Mouse (Mus musculus) heart, embryonic 11.5 days (tissue): ENCODE data around the gene Afg3l1. TPM values are rescaled to one million over a fixed set of nuclear protein-coding genes. Genes with fewer than 3 reads are reported as not detected.
"Not testable (repeated sequence)": the region's sequence is repeated elsewhere in the genome, so short reads cannot be mapped to it uniquely, and the experiment has no call there.

ENCODE experiments used
- ATAC-seq: fragments of 200-750 bp; cut with Nextera tagmentation; replicated peaks from 2 replicates; pipeline ENCODE4 v1.8.0; 2017; ENCODE audit warnings: moderate library complexity; ENCODE audit not compliant: insufficient number of reproducible peaks, low FRiP score, low TSS enrichment
- H3K27ac ChIP-seq: fragments of 300-500 bp; sonication (generic); 2 replicates; pipeline ENCODE4 v1.5.1; 2014; ENCODE audit warnings: mild to moderate bottlenecking, low read depth, low read length
- H3K27me3 ChIP-seq: fragments of 300-500 bp; sonication (generic); 2 replicates; pipeline ENCODE4 v1.6.1; 2014; ENCODE audit warnings: mild to moderate bottlenecking, low read length, mixed read lengths; ENCODE audit not compliant: control insufficient read depth, insufficient read depth
- H3K36me3 ChIP-seq: fragments of 300-500 bp; sonication (generic); 2 replicates; pipeline ENCODE4 v1.6.1; 2014; ENCODE audit warnings: mild to moderate bottlenecking, low read length, moderate library complexity, mixed read lengths; ENCODE audit not compliant: control insufficient read depth, insufficient read depth
- H3K4me1 ChIP-seq: fragments of 300-500 bp; sonication (generic); 2 replicates; pipeline ENCODE4 v1.6.1; 2014; ENCODE audit warnings: low read length; ENCODE audit not compliant: control insufficient read depth, insufficient read depth
- H3K4me2 ChIP-seq: fragments of 300-500 bp; sonication (generic); 2 replicates; pipeline ENCODE4 v1.6.1; 2014; ENCODE audit warnings: mild to moderate bottlenecking, moderate library complexity
- H3K4me3 ChIP-seq: fragments of 300-500 bp; sonication (generic); 2 replicates; pipeline ENCODE4 v1.5.1; 2014; ENCODE audit warnings: low read depth, low read length
- H3K9ac ChIP-seq: fragments of 300-500 bp; sonication (generic); 2 replicates; pipeline ENCODE4 v1.6.1; 2014; ENCODE audit warnings: mild to moderate bottlenecking, low read depth, low read length, moderate library complexity
- H3K9me3 ChIP-seq: fragments of 300-500 bp; sonication (generic); replicated peaks from 2 replicates; pipeline ENCODE4 v1.6.1; 2016; ENCODE audit warnings: low read length; ENCODE audit not compliant: control insufficient read depth
- WGBS: fragments of 180-500 bp; shearing (Covaris S2); extraction: QIAGEN DNeasy Blood & Tissue Kit; methylation state at CpG from one replicate; pipeline ENCODE4 v1.1.7; 2014; ENCODE audit not compliant: insufficient replicate concordance; 5-methylcytosine and 5-hydroxymethylcytosine counted together
- polyA plus RNA-seq: library from polyadenylated mRNA; unstranded; fragments of >200 nt; fragmentation: Nextera tagmentation; extraction: Ambion mirVana; gene quantifications from 2 replicates; pipeline ENCODE4 v1.2.1, GENCODE M21; 2014

Afg3l1 gene
- polyA plus RNA-seq, 1 experiment from 2014 or later = 29.8 TPM

DNA sequence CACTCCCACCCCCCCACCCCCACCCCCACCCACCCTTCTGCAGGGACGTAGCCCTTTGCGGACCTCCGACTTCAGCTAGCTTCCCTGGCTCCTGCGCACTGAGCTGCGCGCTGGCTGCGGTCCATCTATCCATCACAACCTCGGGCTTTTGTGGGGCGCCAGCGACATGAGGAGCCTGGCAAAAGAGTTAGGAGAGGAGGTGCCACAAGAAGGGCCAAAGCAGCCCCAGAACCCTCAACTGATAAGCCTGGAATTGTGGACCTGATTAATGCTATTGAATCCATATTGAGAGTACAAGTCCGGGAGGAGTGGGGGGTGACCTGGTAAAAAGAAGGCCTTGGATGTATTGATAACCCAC, 37.8 kb downstream of the Afg3l1 start:
- H3K36me3 ChIP-seq = no peaks in the 10 kb centered on the region
- H3K9me3 ChIP-seq = no peaks in the 10 kb centered on the region
- H3K27ac ChIP-seq = no peak overlapping the region
- no peak for ATAC-seq
- peaks cover 13% of the 10 kb centered on the region for H3K4me1 ChIP-seq
- H3K9ac ChIP-seq = no peak overlapping the region
- WGBS = 2% methylated on average over 6 of the region's 11 CpGs
- H3K4me2 ChIP-seq = peak overlapping the region; percentile 99
- peaks cover 36% of the 10 kb centered on the region for H3K27me3 ChIP-seq
- peak overlapping the region; percentile 68 for H3K4me3 ChIP-seq

GRCm38 (mm10) chr8:123516596-123516995, 38.9 kb downstream of the Afg3l1 start:
- Histone ChIP-seq H3K27ac (no peak overlapping the region), H3K36me3 (no peaks in the 10 kb centered on the region), H3K4me3 (no peak overlapping the region), H3K4me2 (no peak overlapping the region), H3K27me3 (peaks cover 36% of the 10 kb centered on the region), H3K9ac (no peak overlapping the region), H3K4me1 (peaks cover 13% of the 10 kb centered on the region), H3K9me3 (no peaks in the 10 kb centered on the region)
- 45% methylated on average over 2 of the region's 2 CpGs for WGBS
- ATAC-seq = no peak

GRCm38 (mm10) chr8:123518172-123518571, 40.5 kb downstream of the Afg3l1 start:
- ATAC-seq = no peak
- Histone ChIP-seq H3K27me3 (peaks cover 28% of the 10 kb centered on the region), H3K4me3 (peak overlapping the region; percentile 62; the same call in 1 of the 2 replicates), H3K9ac (no peak overlapping the region), H3K4me2 (peak overlapping the region; percentile 86), H3K9me3 (no peaks in the 10 kb centered on the region), H3K4me1 (peaks cover 13% of the 10 kb centered on the region), H3K27ac (no peak overlapping the region), H3K36me3 (no peaks in the 10 kb centered on the region; the same call in 1 of the 2 replicates)
- WGBS = 37% methylated on average over 10 of the region's 10 CpGs

DNA sequence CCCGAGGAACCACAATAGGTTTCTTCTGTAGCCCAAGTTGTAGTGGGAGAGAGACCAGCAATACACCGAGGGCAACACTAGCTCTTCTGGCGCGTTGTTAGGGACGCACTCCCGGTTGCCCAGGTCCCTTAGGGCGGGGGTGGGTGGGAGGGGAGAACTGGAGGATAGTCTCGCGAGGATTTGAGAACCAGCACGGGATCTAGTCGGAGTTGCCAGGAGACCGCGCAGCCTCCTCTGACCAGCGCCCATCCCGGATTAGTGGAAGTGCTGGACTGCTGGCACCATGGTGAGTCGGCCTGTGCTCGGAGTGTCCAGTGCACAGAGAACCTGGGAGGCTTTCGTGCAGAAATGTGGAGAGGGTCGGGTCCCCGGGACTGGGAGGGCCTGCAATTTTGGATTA, 41.0 kb downstream of the Afg3l1 start, which contains the start of gene Gas8:
TSS of gene Gas8 (plus strand) at position 168 of the 400 bp plus-strand sequence.
- ATAC-seq = peak; percentile 80

DNA sequence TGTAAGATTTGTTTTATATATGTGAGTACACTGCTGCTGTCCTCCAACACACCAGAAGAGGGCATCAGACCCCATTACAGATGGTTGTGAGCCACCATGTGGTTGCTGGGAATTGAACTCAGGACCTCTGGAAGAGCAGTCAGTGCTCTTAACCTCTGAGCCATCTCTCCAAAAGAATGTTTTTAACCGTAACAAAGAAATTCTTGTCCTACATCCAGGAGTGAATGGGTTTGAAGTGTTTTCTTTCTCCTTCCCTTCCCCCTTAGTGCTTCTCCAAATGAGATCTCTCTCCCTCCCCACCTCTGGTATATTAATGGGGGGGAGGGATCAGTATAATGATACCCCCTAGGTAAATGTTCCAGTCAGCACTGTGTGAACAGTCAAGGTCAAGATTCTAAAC, 42.3 kb downstream of the Afg3l1 start:
- peaks cover 15% of the 10 kb centered on the region for H3K27me3 ChIP-seq
- not testable (repeated sequence) for ATAC-seq, H3K27ac ChIP-seq, H3K36me3 ChIP-seq, H3K9ac ChIP-seq, H3K4me2 ChIP-seq, H3K9me3 ChIP-seq, H3K4me3 ChIP-seq, H3K4me1 ChIP-seq
- 97% methylated on average over 1 of the region's 1 CpGs for WGBS

More for the DNA sequence above, 41.0 kb downstream of the Afg3l1 start, which contains the start of gene Gas8:
- WGBS = under 1% methylated on average over 20 of the region's 20 CpGs
- Histone ChIP-seq H3K9ac (peak within 1 kb of the TSS; percentile 76), H3K36me3 (no peaks in the 10 kb centered on the region; the same call in 1 of the 2 replicates), H3K27ac (no peak within 1 kb of the TSS), H3K4me1 (peaks cover 13% of the 10 kb centered on the region), H3K4me3 (peak within 1 kb of the TSS; percentile 62), H3K9me3 (no peaks in the 10 kb centered on the region), H3K4me2 (peak within 1 kb of the TSS; percentile 86), H3K27me3 (peaks cover 27% of the 10 kb centered on the region)

GRCm38 (mm10) chr8:123527720-123528489, 50.2 kb downstream of the Afg3l1 start:
- Histone ChIP-seq H3K4me2 (no peak overlapping the region), H3K27me3 (no peaks in the 10 kb centered on the region), H3K4me1 (no peaks in the 10 kb centered on the region), H3K9ac (no peak overlapping the region), H3K9me3 (no peaks in the 10 kb centered on the region), H3K27ac (no peak overlapping the region), H3K36me3 (peaks cover 36% of the 10 kb centered on the region), H3K4me3 (no peak overlapping the region)
- ATAC-seq = no peak
- WGBS = 80% methylated on average over 25 of the region's 25 CpGs

- no peaks in the 10 kb centered on the region for H3K9me3 ChIP-seq
- peaks cover 2% of the 10 kb centered on the region; the same call in 1 of the 2 replicates for H3K36me3 ChIP-seq
- ATAC-seq = no peak
- H3K9ac ChIP-seq = no peak overlapping the region
- no peak overlapping the region for H3K4me2 ChIP-seq
- WGBS = 92% methylated on average over 9 of the region's 9 CpGs
- H3K4me3 ChIP-seq = no peak overlapping the region
- H3K27me3 ChIP-seq = peaks cover 15% of the 10 kb centered on the region
- H3K4me1 ChIP-seq = no peaks in the 10 kb centered on the region
- H3K27ac ChIP-seq = no peak overlapping the region
Observed at GRCm38 (mm10) chr8:123536242-123536989, 58.7 kb downstream of the Afg3l1 start.

GRCm38 (mm10) chr8:123536990-123537380, 59.3 kb downstream of the Afg3l1 start:
- Histone ChIP-seq H3K9ac (no peak overlapping the region), H3K9me3 (no peaks in the 10 kb centered on the region), H3K27ac (no peak overlapping the region), H3K36me3 (peaks cover 2% of the 10 kb centered on the region; the same call in 1 of the 2 replicates), H3K4me3 (no peak overlapping the region), H3K27me3 (peaks cover 15% of the 10 kb centered on the region), H3K4me2 (no peak overlapping the region), H3K4me1 (no peaks in the 10 kb centered on the region)
- WGBS = 22% methylated on average over 10 of the region's 10 CpGs
- no peak for ATAC-seq
